Mouse (Mus musculus) heart, adult 2 months (tissue): Measurements from ENCODE around the gene Ptpn4.

ENCODE experiments used
- CTCF ChIP-seq: fragments of 200-600 bp; IDR thresholded peaks from 2 replicates; pipeline ENCODE4 v1.8.1; 2022; ENCODE audit warnings: antibody characterized with exemption, mild to moderate bottlenecking, moderate library complexity
- EP300 ChIP-seq: fragments of 200-500 bp; IDR thresholded peaks from 2 replicates; pipeline ENCODE4 v1.6.1; 2011; ENCODE audit warnings: low read depth, low read length, control low read depth; ENCODE audit not compliant: insufficient read depth
- POLR2A ChIP-seq: fragments of 200-500 bp; IDR thresholded peaks from 2 replicates; pipeline ENCODE4 v1.6.1; 2011; ENCODE audit warnings: mild to moderate bottlenecking, low read depth, low read length, control low read depth; ENCODE audit not compliant: insufficient read depth

GRCm38 (mm10) chr1:119685773-119686558 lies 151.4 kb downstream of the Ptpn4 start:
- TF ChIP-seq POLR2A (no peak), EP300 (no peak), CTCF (peak; percentile 44)
